Mouse (Mus musculus): Measurements from ENCODE around the gene Actg1.

Actg1 gene

GRCm38 (mm10) chr11:120344310-120344920 lies 3.9 kb downstream of the Actg1 start:
- no peak for DNase-seq

GRCm38 (mm10) chr11:120343519-120344309 lies 4.6 kb downstream of the Actg1 start:
- no peak for DNase-seq

GRCm38 (mm10) chr11:120342656-120343160 lies 5.6 kb downstream of the Actg1 start:
- DNase-seq, result no peak

GRCm38 (mm10) chr11:120341661-120342060 lies 6.7 kb downstream of the Actg1 start:
- DNase-seq, result no peak

GRCm38 (mm10) chr11:120339978-120340513 lies 8.3 kb downstream of the Actg1 start:
- DNase-seq, result peak; percentile 95

GRCm38 (mm10) chr11:120338786-120339185 lies 9.6 kb downstream of the Actg1 start:
- DNase-seq, result no peak

GRCm38 (mm10) chr11:120337447-120337846 lies 10.9 kb downstream of the Actg1 start:
- no peak for DNase-seq

GRCm38 (mm10) chr11:120335431-120336021 lies 12.8 kb downstream of the Actg1 start:
- DNase-seq, result no peak

- DNase-seq, result no peak
Observed at GRCm38 (mm10) chr11:120320156-120320555, 28.2 kb downstream of the Actg1 start.

GRCm38 (mm10) chr11:120319310-120319709 lies 29.0 kb downstream of the Actg1 start:
- DNase-seq, result no peak

GRCm38 (mm10) chr11:120317456-120317855 lies 30.9 kb downstream of the Actg1 start:
- no peak for DNase-seq

GRCm38 (mm10) chr11:120316690-120317254 lies 31.6 kb downstream of the Actg1 start:
- peak; percentile 54 for DNase-seq

- peak; percentile 97 for DNase-seq
Observed at GRCm38 (mm10) chr11:120315832-120316689, 32.3 kb downstream of the Actg1 start.

- DNase-seq, result no peak
Observed at GRCm38 (mm10) chr11:120315416-120315761, 33.0 kb downstream of the Actg1 start.

GRCm38 (mm10) chr11:120314721-120315415 lies 33.5 kb downstream of the Actg1 start:
- DNase-seq, result no peak

- no peak for DNase-seq
Observed at GRCm38 (mm10) chr11:120313906-120314685, 34.2 kb downstream of the Actg1 start.

GRCm38 (mm10) chr11:120312069-120312468 lies 36.3 kb downstream of the Actg1 start:
- no peak for DNase-seq

- DNase-seq, result no peak
Observed at GRCm38 (mm10) chr11:120311561-120311960, 36.8 kb downstream of the Actg1 start.

- DNase-seq, result peak; percentile 92
Observed at GRCm38 (mm10) chr11:120310813-120311312, 37.5 kb downstream of the Actg1 start.
